Mouse (Mus musculus) MEL (cell line): ENCODE results near the gene Coq10a. TPM values are rescaled to one million over a fixed set of nuclear protein-coding genes. Genes with fewer than 3 reads are reported as not detected.

Source experiments
- DNase-seq: peaks from one replicate; pipeline ENCODE4 v3.0.0; 2011; ENCODE audit warnings: low read depth, low spot score
- H3K27ac ChIP-seq: 2 replicates; pipeline ENCODE4 v1.5.1; 2012; ENCODE audit warnings: low read depth, mild to moderate bottlenecking, control low read depth, low read length, moderate library complexity; ENCODE audit not compliant: control insufficient read depth
- H3K27me3 ChIP-seq, 2 experiments: fragments of 150-350 bp in 1 of 2; sonication (generic) in 1 of 2; 2 replicates each; pipeline ENCODE4 v1.6.1; 2012; ENCODE audit warnings: low read length in 2 of 2, mild to moderate bottlenecking in 2 of 2, improper control_type of control experiment in 1 of 2, moderate library complexity in 1 of 2; ENCODE audit not compliant: insufficient read depth in 2 of 2, control insufficient read depth in 1 of 2
- H3K36me3 ChIP-seq, 2 experiments: 2 replicates each; pipeline ENCODE4 v1.6.1; 2012 to 2014; ENCODE audit warnings: low read length in 2 of 2, improper control_type of control experiment in 1 of 2, inconsistent platforms in 1 of 2, mild to moderate bottlenecking in 1 of 2; ENCODE audit not compliant: insufficient read depth in 2 of 2, control insufficient read depth in 1 of 2
- H3K4me1 ChIP-seq, 2 experiments: fragments of 150-350 bp in 1 of 2; sonication (generic) in 1 of 2; 2 replicates each; pipeline ENCODE4 v1.6.1; 2012; ENCODE audit warnings: low read length in 2 of 2, improper control_type of control experiment in 1 of 2, mild to moderate bottlenecking in 1 of 2; ENCODE audit not compliant: insufficient read depth in 2 of 2, control insufficient read depth in 1 of 2
- H3K4me3 ChIP-seq, 2 experiments: fragments of 150-350 bp in 1 of 2; sonication (generic) in 1 of 2; 2 replicates each; pipeline ENCODE4 v1.5.1; 2012; ENCODE audit warnings: low read depth in 2 of 2, low read length in 2 of 2, mild to moderate bottlenecking in 2 of 2, moderate library complexity in 2 of 2, control low read depth in 1 of 2, improper control_type of control experiment in 1 of 2; ENCODE audit not compliant: control insufficient read depth in 1 of 2, insufficient read depth in 1 of 2
- H3K79me2 ChIP-seq: 2 replicates; pipeline ENCODE4 v1.6.1; 2012; ENCODE audit warnings: mild to moderate bottlenecking, low read length, moderate library complexity; ENCODE audit not compliant: control insufficient read depth, poor library complexity, insufficient read depth
- H3K9ac ChIP-seq: 2 replicates; pipeline ENCODE4 v1.6.1; 2012; ENCODE audit warnings: low read depth, mild to moderate bottlenecking, control low read depth, low read length, moderate library complexity; ENCODE audit not compliant: control insufficient read depth, poor library complexity, severe bottlenecking
- H3K9me3 ChIP-seq: fragments of 150-350 bp; sonication (generic); replicated peaks from 2 replicates; pipeline ENCODE4 v1.6.1; 2012; ENCODE audit warnings: mild to moderate bottlenecking, low read length, improper control_type of control experiment, moderate library complexity; ENCODE audit not compliant: insufficient read depth
- BHLHE40 ChIP-seq: IDR thresholded peaks from 2 replicates; pipeline ENCODE4 v1.6.1; 2012; ENCODE audit warnings: low read depth, mild to moderate bottlenecking, inconsistent platforms, low read length, improper control_type of control experiment, borderline replicate concordance
- E2F4 ChIP-seq: IDR thresholded peaks from 2 replicates; pipeline ENCODE4 v1.6.1; 2011; ENCODE audit warnings: low read depth, low read length, improper control_type of control experiment, borderline replicate concordance
- ETS1 ChIP-seq: IDR thresholded peaks from 2 replicates; pipeline ENCODE4 v1.6.1; 2012; ENCODE audit warnings: low read depth, mild to moderate bottlenecking, inconsistent platforms, low read length, improper control_type of control experiment, moderate library complexity
- JUND ChIP-seq: IDR thresholded peaks from 2 replicates; pipeline ENCODE4 v1.6.1; 2011; ENCODE audit warnings: low read depth, mild to moderate bottlenecking, improper control_type of control experiment, low read length
- MAFK ChIP-seq: IDR thresholded peaks from 2 replicates; pipeline ENCODE4 v1.6.1; 2011; ENCODE audit warnings: low read depth, mild to moderate bottlenecking, low read length, improper control_type of control experiment, borderline replicate concordance
- MAZ ChIP-seq: IDR thresholded peaks from 2 replicates; pipeline ENCODE4 v1.6.1; 2012; ENCODE audit warnings: low read depth, mild to moderate bottlenecking, inconsistent platforms, low read length, improper control_type of control experiment
- MEF2A ChIP-seq: IDR thresholded peaks from 2 replicates; pipeline ENCODE4 v1.6.1; 2014; ENCODE audit warnings: low read depth, mild to moderate bottlenecking, inconsistent platforms, low read length, improper control_type of control experiment; ENCODE audit not compliant: poor library complexity, insufficient replicate concordance, severe bottlenecking; ENCODE audit errors: extremely low read depth
- MYB ChIP-seq: IDR thresholded peaks from 2 replicates; pipeline ENCODE4 v1.6.1; 2011; ENCODE audit warnings: mild to moderate bottlenecking, low read depth, low read length, improper control_type of control experiment
- SMC3 ChIP-seq: IDR thresholded peaks from 2 replicates; pipeline ENCODE4 v1.6.1; 2011; ENCODE audit warnings: low read depth, low read length, improper control_type of control experiment
- TAL1 ChIP-seq: IDR thresholded peaks from 2 replicates; pipeline ENCODE4 v1.6.1; 2012; ENCODE audit warnings: mild to moderate bottlenecking, inconsistent platforms, low read length, moderate library complexity, mixed read lengths
- USF1 ChIP-seq: IDR thresholded peaks from 2 replicates; pipeline ENCODE4 v1.6.1; 2014; ENCODE audit warnings: low read depth, mild to moderate bottlenecking, inconsistent platforms, low read length, improper control_type of control experiment, moderate library complexity
- USF2 ChIP-seq, 2 experiments: IDR thresholded peaks; 2 replicates each; pipeline ENCODE4 v1.6.1; 2011 to 2012; ENCODE audit warnings: improper control_type of control experiment in 2 of 2, low read length in 2 of 2, borderline replicate concordance in 1 of 2, inconsistent platforms in 1 of 2, low read depth in 1 of 2, mild to moderate bottlenecking in 1 of 2; ENCODE audit not compliant: insufficient read depth in 1 of 2
- ZKSCAN1 ChIP-seq: IDR thresholded peaks from 2 replicates; pipeline ENCODE4 v1.6.1; 2012; ENCODE audit warnings: low read depth, mild to moderate bottlenecking, inconsistent platforms, low read length, improper control_type of control experiment, moderate library complexity
- ZMIZ1 ChIP-seq: IDR thresholded peaks from 2 replicates; pipeline ENCODE4 v1.6.1; 2012; ENCODE audit warnings: low read depth, mild to moderate bottlenecking, inconsistent platforms, low read length, improper control_type of control experiment, moderate library complexity
- polyA plus RNA-seq, 2 experiments: library from polyadenylated mRNA; stranded (reverse) in 1 of 2; unstranded in 1 of 2; fragments of >175 nt in 1 of 2; fragments of >200 nt in 1 of 2; gene quantifications; 2 replicates each; pipeline versions ENCODE4 v1.2.1 to v1.2.4; 2012; ENCODE audit warnings: low replicate concordance in 2 of 2, low read depth in 1 of 2; ENCODE audit not compliant: insufficient read length in 2 of 2, insufficient read depth in 1 of 2, missing spikeins in 1 of 2
- total RNA-seq: library from RNA; depleted of rRNA; stranded (reverse); fragments of 300-350 nt; gene quantifications from 2 replicates; pipeline ENCODE4 v1.2.3, GENCODE M21; 2012

Gene Coq10a
- total and polyA plus RNA-seq, 3 experiments = 7.7 to 14.1 TPM; not detected in 1

DNA sequence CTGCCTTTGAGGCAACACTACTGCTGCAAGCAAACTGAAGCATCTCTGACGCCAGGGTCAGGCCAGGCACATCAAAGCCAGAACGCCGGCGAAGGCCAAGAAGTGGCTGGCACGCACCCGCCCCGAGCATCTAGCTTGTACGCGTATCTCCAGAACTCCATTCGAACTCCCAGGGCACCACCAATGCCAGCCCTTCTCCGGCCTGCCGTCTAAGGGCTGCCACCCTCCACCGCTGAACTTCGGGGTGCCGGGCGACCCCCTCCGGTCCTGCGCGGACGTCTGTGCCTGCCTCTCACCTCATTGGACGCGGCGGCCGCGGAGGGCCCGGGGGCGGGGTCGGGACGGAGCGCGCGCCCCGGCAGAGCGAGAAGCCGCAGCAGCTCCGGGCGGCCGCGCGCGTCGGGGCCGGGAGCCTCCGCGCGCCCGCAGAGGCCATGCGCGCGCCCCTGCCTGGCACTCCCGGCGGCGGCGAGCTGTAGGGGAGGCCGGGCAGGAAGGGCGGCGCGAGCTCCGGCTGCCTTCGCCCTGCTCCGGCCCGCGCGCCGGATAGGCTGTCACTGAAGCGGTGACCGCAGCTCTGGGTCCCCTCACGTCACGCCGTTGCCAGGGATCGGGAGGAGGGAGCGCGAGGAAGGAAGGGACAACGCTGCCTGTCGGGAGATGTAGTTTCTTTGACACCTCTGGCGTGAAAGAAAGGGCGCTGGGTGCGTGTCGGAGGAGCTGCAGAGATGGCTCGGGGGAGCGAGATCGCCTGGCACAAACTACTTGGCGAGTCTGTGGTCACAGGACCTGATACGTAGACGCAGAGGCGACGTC, at the start of gene Coq10a (continued):
- TF ChIP-seq MYB (no peak), TAL1 (no peak), ETS1 (no peak)

DNA sequence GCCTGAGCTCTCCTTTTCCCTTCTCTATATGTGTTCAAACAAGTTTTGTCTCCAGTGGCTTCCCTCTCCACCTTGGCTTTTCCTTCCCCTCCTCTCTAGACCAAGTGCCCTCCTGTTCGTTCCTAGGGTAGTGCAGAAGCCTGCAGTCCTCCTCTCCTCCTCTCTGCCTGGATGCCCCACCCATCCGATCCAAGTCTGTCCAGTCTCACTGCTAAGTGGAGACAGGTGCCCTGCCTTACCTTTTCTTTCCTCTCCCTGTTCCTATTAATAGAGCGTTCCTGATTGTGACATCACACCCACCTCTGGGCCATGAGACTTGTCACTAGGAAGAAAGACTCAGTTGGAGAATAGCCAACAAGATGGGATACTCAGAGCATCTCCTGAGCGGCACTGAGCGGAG, 46.1 kb upstream of the Coq10a start:
- Histone ChIP-seq H3K4me3 (no peak overlapping the region), H3K27me3 (no peaks in the 10 kb centered on the region), H3K4me1 (no peaks in the 10 kb centered on the region; a peak in 1 of 4 replicates), H3K9me3 (no peaks in the 10 kb centered on the region), H3K9ac (no peak overlapping the region), H3K36me3 (peaks cover 5 to 6% of the 10 kb centered on the region in 2 experiments), H3K27ac (no peak overlapping the region), H3K79me2 (peaks cover 24% of the 10 kb centered on the region)
- TF ChIP-seq MEF2A = no peak
- no peak for DNase-seq

DNA sequence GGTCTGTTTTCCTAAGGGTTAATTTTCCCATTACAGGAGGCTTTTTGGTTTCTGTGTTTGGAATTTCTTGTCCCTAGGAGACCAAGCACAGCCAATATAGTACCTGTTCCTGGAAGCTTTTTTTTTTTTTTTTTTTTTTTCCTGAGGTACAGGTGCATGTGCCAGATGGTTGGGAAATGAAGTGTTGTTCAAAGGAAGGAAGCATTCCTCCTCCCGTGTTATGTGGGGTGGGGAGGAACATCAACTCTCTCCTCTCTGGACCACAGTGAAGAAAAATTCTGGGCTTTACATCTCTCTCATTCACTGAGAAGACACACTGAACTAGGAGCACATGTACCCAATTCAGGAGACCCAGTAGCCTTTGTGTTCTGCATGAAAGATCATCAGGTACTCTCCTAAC, 44.3 kb upstream of the Coq10a start:
- H3K27ac ChIP-seq = no peak overlapping the region
- peaks cover 0 to 8% of the 10 kb centered on the region in 2 experiments; a peak in 2 of 4 replicates for H3K4me1 ChIP-seq
- no peak overlapping the region for H3K4me3 ChIP-seq
- DNase-seq = no peak
- TF ChIP-seq ZKSCAN1 = no peak
- TF ChIP-seq BHLHE40 = no peak
- TF ChIP-seq MAFK = no peak
- no peak for TF ChIP-seq USF2 (IDR thresholded peaks at IDR 0.05; ENCODE audit: borderline replicate concordance in 1 of 2, insufficient read depth in 1 of 2, low read depth in 1 of 2, low read length in 2 of 2)
- TF ChIP-seq JUND = no peak
- TF ChIP-seq E2F4 = no peak
- TF ChIP-seq MAZ = no peak
- TF ChIP-seq ZMIZ1 = no peak
- TF ChIP-seq SMC3 = no peak
- no peak for TF ChIP-seq USF1
- H3K27me3 ChIP-seq = no peaks in the 10 kb centered on the region
- peaks cover 32% of the 10 kb centered on the region for H3K79me2 ChIP-seq
- no peak overlapping the region for H3K9ac ChIP-seq
- H3K36me3 ChIP-seq = peaks cover 2 to 9% of the 10 kb centered on the region in 2 experiments
- no peaks in the 10 kb centered on the region for H3K9me3 ChIP-seq
